Mouse (Mus musculus): ENCODE data around the gene Hadhb.
A peak's percentile ranks its signal among the peaks of the same experiment; 100 is the strongest.
"Not testable (repeated sequence)": the region's sequence is repeated elsewhere in the genome, so short reads cannot be mapped to it uniquely, and the experiment has no call there.

Hadhb gene

DNA sequence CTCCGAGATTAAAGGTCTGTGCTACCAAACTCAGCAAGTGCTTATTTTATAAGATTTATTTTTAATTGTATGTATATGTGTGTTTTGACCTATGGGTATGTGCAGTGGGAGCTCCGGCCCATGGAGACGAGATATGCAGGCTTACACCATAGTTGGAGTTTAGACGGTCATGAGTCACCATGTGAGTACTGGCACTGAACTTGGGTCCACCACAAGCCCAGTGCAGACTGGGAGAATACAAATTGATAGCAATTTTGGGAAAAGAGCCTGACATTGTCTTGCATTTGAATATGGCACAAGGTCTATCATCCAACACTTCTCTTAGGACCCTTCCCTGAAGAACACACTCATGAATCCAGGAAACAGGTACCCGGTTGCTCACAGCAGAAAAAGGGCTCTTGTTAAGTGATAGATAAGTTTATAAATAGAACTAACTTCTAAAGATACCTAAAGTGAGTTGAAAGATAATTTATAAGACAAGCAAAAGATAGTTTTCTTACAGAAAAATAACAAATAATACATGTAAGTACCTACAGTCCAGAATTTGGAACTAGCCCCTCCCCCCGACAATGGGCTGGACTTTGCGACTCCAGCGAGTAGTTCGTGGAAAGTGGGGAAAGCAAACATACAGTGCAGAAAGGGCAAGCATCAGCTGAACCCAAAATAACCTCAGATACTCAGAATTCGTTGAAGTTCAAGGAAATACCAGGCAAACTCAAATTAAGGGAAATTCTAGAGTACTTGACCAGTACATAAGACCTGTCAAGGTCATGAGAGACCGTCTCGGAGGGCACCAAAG is 32.8 kb downstream of the Hadhb start:
- DNase-seq = no peak

DNA sequence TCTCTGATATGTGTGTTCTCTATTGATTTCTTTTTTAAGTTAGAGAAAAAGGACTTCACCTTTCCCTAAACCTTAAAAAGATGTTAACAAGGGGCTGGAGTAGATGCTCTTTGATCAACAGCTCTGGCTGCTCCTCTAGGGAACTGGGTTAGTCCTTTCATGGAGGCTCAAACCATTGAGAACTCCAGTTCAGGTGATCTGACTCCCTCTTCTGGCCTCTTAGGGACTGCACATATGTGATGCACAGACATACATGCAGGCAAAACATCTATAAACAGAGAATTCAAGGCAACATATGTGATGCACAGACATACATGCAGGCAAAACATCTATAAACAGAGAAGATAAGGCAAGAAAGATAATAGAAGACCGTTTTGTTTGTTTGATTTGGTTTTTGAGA is 37.4 kb downstream of the Hadhb start:
- DNase-seq = no peak

GRCm38 (mm10) chr5:30195340-30195739 is 40.3 kb downstream of the Hadhb start:
- DNase-seq = no peak

GRCm38 (mm10) chr5:30198257-30198656 is 43.2 kb downstream of the Hadhb start:
- DNase-seq = no peak

DNA sequence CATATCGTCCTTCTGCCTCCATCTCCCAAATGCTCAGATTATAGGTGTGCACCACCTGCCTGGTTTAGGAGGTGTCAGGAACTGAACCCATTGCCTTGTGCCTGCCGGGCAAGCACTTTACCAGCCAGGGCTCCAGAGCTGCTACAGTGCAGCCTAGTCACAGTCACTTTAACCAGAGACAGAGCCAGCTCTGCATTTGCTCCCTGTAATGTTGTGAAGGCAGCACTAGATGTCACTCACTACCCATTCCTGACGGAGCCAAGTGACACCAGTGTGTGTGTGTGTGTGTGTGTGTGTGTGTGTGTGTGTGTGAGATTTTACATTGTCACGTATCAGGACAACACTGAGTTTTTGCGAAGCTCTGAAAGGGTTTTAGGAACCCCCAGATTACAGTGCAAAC is 46.5 kb downstream of the Hadhb start:
- DNase-seq = peak; percentile 17

GRCm38 (mm10) chr5:30202221-30202620 is 47.2 kb downstream of the Hadhb start:
- no peak for DNase-seq

DNA sequence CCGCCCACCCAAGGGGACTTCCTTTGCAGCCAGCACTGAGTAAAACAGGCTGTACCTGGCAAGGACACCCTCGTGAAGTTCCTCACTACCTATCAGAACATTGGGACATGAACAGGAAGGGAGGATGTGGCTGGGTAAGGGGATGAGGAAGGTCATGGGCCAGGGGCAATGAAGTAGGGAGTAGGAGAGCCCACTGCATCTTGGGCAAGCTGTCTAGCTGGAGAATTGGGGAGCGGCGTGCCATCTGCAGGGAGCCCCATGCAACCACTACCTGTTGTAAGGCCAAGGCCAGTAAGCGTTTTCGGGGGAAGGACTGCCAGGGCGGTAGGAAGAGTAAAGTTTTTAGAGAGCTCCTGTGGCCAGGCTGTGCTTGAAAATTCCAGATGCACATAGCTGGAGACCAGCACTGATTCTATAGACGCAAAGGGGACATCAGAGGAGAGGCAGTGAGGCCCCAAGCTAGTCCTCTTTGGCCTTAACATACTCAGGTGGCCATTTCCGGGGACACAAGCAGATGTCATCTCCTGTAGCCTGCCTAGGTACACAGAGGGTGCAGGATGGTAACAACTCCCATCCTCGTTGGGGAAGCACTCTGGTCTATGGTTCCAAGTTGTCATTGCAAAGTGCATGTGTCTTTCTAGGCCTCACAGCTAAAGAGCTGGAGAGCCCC is 48.3 kb downstream of the Hadhb start:
- DNase-seq = no peak

DNA sequence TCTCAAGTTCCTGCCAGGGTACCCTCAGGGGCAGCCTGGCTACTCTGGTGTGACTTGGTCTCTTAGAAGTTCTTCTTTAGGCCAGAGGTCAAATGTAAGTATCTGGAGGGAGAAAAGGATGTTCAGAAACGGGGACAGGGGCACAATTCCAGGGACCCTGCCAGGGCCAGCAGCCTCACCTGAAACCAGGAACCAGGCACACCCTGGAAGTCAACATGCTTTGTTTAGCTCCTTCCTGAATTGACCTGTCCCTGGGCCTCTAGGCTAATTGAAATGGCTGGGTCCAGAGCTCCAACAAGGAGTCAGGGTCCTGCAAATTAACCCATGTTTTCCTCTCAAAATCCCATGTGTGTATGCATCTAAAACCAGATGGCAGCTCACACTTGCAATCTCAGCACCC is 49.4 kb downstream of the Hadhb start:
- DNase-seq = no peak

- DNase-seq = no peak
These were observed 50.0 kb downstream of the Hadhb start for GRCm38 (mm10) chr5:30205034-30205433.

- DNase-seq = no peak
These were observed 50.4 kb downstream of the Hadhb start, which contains the start of gene Adgrf3 for GRCm38 (mm10) chr5:30205493-30205892. TSS of gene Adgrf3 (minus strand) at chr5:30205722.

DNA sequence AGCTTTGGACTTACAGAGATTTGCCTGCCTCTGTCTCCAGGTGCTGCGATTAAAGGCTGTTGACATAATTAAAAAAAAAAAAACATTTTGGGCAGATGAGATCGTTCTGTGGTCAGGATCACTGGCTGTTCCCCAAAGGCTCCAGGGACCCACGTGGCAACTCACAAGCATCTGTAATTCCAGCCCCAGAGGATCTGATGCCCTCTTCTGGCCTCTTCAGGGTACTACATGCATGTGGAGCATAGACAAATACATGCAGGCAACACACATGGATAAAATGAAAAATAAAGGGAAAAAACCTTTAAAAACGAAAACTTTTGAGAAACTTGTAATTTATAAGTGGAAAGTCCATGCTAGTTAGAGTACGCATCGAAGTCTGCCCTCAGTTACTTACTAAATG is 52.2 kb downstream of the Hadhb start:
- no peak for DNase-seq

DNA sequence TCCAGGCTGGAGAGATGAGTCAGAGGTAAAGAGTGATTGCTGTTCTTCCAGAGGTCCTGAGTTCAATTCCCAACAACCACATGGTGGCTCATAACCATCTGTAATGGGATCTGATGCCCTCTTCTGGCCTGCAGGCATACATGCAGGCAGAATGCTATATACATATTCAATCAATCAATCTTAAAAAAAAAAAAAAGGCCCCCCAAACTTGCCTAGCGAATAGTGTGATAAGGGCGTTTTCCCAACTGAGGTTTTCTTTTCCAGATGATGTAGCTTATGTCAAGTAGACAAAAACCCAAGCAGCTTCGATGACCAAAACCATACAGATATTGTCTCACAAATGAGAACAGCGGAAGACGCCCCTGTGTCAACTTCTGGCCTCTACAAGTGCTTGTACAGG is 55.7 kb downstream of the Hadhb start:
- not testable (repeated sequence) for DNase-seq

DNA sequence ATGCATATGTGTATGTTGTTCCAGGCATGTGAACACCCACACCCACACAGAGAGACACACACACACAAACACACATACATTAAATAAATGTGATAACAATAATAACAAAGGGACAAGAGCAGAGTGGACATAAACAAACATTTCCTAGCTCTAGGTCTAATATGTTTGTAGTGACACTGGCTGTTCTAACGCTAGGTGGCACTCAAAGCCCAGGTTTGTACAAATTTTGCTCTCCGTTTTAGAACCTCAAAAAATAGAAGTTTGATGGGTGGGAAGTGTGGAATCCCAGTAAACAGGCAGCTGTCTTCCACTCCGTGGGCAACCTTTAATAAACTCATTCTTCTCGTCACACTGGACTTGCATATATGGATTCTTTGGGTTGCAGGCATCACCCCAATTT is 59.8 kb downstream of the Hadhb start:
- peak; percentile 70 for DNase-seq

DNA sequence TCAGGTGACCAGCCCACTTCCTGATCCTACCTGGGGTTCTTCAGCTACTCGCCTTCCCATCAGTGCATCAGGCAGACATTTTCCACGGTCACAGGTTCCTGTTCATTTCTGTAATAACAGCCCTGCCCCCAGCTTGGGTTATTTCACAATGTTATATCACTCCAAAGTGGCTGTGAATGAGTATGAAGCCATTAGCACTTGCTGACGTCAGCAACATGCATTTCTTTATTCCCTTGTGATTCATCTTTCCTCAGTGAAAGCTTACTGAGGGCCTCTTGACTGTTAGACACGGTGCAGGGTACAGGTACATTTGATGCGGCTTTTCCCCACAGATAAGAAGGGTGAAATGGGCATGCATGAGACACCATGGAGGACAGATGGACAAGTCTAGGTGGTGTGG is 60.9 kb downstream of the Hadhb start:
- no peak for DNase-seq

GRCm38 (mm10) chr5:30219715-30220114 is 64.7 kb downstream of the Hadhb start:
- no peak for DNase-seq

GRCm38 (mm10) chr5:30220666-30221065 is 65.6 kb downstream of the Hadhb start:
- DNase-seq = no peak

DNA sequence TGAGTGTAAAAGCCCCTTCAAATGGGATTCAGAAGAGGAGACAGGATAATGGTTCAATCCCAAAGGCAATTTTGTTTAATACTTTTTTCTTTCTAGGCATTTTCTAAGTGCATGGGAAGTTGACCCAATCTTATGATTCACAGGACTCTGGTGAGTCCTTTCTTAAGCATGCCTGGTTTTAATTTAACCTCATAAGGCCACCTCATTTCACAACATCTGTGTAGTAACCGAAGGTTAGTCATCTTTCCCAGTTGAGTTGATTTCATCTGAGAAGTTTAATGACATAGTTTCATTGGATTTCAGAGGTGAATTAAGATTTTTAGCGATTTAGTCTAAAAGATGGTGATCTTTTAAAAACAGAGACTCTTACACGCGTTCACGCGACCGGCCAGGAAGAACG is 67.6 kb downstream of the Hadhb start:
- DNase-seq = no peak

GRCm38 (mm10) chr5:30230901-30231300 is 75.9 kb downstream of the Hadhb start:
- DNase-seq = peak; percentile 48

DNA sequence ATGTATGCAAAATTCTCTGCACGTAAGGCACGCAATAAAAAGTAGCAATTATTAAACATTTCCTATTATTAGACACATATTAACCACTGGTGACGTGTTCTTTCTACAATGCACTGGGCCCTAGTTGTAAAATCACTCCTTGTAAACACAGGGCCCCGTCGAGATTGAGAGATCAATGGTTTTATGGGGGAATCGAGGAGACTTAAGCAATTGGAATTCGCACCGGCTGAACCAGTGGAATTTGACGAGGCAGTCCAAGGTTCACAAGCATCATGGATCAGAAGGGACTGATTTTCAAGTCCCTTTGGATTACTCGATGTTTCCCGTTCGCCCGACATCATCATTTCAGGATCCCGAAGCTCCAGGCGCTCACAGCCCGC is 76.8 kb downstream of the Hadhb start:
- no peak for DNase-seq

DNA sequence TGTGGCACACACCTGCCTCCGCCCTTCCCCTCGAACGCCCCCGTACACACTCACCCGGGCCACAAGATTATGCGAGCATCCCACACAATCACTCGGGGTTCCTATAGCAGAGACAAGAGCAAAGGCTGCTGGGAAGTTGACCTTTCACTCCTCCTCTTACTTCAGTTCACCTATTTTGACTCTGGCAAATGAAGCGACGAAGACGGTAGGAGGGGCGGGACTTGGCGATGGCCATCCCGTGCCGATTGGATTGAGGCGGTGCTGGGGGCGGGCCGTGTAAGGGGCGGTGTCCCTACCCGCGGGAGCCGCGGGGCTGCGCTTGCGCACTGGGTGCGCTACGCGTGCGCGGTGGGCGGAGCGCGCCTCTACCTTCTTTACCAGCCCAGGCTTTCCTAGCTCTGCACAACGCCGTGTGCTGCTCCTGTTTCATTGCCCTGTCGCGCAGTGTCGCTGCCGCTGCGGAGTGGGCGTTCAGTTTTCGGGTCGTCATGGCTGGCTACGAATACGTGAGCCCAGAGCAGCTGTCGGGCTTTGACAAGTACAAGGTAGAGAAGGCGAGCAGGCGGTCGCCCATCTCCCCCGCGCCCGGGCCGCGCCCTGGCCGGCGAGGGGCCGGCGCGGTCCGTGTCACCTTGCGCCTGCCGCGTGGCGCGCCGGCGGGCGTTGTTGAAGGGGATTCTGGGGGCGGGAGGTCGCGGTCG is 77.4 kb downstream of the Hadhb start, which contains the start of gene Selenoi:
TSS of gene Selenoi (plus strand) at position 311 of the 701 bp plus-strand sequence.
- DNase-seq = peak; percentile 100

DNA sequence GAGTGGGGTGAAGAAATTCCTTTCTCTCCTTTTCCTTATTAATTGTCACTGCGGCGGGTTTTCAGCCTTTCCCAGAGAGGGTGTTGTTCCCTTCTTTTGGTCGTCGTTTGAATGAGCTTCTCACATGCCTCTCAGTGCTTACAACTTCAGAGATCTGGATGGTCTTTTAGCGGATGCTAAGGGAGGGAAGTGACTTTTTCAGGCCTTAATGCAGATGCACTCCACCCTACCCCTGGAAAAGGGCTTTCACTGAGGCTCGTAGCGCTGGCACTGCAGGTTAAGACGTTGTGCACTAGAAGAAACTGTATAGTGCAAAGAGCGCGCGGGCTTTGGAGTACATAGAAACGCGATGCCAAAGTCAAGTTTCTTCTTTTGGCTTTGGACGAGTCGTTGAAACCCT is 78.0 kb downstream of the Hadhb start:
- DNase-seq = peak; percentile 34

- DNase-seq = no peak
These were observed 78.9 kb downstream of the Hadhb start for GRCm38 (mm10) chr5:30233979-30234378.
